Mouse (Mus musculus) left cerebral cortex, adult 8-10 months (tissue): ENCODE measurements around the gene Cotl1. TPM values are rescaled to one million over a fixed set of nuclear protein-coding genes. Genes with fewer than 3 reads are reported as not detected.

Experiments
- DNase-seq, 2 experiments: peaks; one replicate each; pipeline ENCODE4 v3.0.0; 2022; ENCODE audit warnings: low spot score in 2 of 2
- total RNA-seq, 4 experiments: library from RNA; stranded (reverse); gene quantifications; 2 replicates each; pipeline ENCODE4 v1.2.4; 2022

Cotl1 gene
- total RNA-seq, 4 experiments from 2014 or later: 52.1 to 105 (median 68.9) TPM

DNA sequence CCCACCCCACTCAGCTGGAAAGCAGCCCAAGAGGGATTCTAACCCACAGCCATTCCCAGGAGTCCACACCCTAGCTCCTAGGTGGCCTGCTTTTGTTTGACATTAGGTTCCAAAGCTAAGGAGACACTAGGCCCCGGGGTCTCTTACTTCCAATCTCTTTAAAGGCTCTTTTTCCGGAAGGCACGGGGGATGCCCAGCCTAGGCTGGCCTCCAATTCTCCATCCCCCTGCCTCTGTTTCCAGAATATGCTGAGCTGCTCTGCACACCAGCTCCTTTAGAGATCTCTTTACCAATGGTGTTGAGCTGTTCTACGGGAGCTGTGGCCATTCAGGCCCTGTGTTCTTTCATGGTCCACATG lies 1.4 kb downstream of the Cotl1 start:
- no peak for DNase-seq

- no peak for DNase-seq
These were observed 2.0 kb downstream of the Cotl1 start for GRCm38 (mm10) chr8:119838100-119838982.

DNA sequence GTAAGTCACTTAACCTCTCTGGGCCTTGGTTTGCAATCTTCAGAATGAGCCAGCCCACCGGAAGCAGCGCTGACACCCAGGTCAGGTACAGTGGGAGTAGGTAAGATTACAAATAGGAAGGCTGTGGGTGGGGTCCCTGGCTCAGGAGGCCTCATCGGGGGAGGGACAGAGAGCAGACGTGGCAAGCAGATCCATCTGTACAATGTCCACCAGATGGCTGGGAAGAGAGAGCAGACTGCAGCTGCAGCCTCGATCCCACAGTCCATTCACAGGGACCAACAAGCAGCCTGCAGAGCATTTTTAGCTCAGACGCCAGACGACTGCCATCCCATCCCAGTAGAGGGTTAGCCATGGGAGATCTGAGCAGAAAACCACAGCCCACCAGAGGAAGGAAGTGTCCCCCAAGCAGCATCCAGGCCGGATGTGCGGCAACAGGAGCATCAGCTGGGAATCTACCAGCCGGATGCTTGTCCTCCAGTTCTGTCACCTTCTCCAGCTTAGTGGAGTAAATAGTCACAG lies 2.7 kb downstream of the Cotl1 start:
- DNase-seq: no peak

DNA sequence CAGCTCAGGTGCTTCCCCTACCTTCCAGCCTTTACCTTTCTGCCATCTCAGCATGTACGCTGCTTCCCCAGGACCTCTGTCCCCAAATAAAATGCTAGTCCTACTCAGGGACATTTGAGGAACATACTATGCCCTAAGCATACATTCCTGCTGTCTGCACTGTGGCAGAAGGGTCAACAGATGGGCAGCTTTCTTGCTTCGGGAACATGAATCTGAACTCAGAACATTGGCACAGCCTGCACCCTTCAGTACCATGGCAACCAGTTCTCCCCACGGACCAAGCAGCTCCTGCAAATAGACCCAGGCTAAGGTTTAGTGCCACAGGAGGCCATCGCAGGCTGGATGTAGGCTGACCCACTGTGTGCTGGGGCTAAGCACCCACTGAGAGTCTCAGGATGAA lies 3.5 kb downstream of the Cotl1 start:
- no peak for DNase-seq

- no peak for DNase-seq
These were observed 5.1 kb downstream of the Cotl1 start for GRCm38 (mm10) chr8:119835270-119835669.

GRCm38 (mm10) chr8:119834676-119835075 lies 5.7 kb downstream of the Cotl1 start:
- DNase-seq: no peak

GRCm38 (mm10) chr8:119832931-119833330 lies 7.4 kb downstream of the Cotl1 start:
- DNase-seq: no peak

GRCm38 (mm10) chr8:119832101-119832617 lies 8.2 kb downstream of the Cotl1 start:
- DNase-seq: no peak

DNA sequence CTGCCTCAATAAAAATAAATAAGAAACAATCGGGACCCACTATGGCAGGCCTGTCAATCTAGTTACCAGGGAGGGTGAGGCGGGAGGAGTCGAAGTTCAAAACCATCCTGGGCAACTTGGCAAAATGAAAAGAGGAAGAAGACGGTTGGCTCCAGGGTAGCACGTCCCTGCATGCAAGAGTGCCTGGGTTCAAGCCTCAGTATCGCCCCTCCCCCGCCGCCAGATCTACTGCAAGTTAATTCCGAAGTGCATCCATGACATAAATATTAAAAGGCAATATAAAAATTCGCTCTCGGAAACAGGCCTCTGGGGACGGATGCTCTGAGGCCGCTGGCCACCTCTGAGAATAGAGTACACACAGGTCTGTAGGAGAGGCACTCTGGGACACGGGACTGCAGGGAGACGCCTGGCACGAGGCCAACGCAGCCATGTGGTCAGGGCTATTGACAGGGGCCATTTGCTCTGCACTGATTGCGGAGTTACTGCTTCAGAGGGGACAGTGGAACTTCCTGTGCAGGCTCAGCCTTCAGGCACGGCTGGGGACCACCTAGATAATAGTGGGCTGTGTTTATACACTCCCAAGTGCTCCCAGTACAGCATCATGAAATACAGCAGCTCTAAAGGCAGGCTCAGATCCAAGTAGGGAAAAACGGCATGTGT lies 8.9 kb downstream of the Cotl1 start:
- DNase-seq: no peak

DNA sequence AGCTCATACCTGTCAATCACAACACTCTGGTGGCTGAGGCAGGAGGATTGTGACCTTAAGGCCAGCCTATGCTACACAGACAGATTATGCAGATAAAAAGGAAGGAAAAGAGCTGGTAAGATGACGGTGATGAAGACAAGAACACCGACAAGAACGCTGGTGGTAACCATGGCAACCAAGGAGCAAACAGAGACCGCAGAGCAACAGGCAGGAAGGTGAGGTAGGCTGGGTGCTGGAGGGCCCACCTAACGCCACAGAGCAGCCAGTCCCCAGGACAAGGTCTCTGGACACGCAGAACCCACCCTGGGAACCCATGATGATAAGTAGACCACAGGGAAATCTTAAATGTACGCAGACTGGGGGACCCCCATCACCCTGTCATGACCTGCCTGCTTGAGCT lies 9.8 kb downstream of the Cotl1 start:
- no peak for DNase-seq

DNA sequence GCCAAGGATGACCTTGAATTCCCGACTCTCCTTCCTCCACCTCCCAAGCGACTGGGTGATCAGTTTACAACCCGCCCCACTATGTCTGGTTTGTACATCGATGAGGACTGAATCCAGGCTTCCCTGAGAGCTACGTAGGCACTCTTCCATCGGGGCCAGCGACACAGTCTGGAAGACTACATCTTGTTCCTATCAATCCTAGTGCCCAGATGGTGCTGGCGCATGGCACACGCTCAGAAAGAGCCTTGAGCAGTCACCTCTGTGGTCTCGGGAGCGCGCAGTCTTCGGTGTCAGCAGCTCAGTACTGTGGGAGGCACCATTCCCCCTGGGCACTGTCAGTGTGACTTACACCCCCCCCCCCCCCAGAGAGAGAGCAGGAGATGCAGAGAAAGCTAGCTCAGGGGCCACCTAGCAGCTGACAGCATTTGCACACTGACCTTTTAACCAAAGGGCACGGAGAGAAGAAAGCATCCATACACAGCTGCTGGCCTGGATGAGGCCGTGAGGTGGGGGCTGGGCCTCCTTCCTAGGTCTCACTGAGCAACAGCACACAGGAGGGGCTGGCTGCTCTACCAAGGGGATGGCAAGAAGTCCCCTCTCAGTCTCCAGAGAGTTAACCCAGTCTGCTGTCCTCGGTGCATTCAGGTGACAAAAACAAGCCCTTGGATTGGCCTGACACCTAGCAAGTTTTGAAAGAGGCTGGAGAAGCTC lies 10.3 kb downstream of the Cotl1 start:
- DNase-seq: no peak

- no peak for DNase-seq
These were observed 10.9 kb downstream of the Cotl1 start for GRCm38 (mm10) chr8:119829420-119829819.

- no peak for DNase-seq
These were observed 11.3 kb downstream of the Cotl1 start for GRCm38 (mm10) chr8:119829015-119829414.

DNA sequence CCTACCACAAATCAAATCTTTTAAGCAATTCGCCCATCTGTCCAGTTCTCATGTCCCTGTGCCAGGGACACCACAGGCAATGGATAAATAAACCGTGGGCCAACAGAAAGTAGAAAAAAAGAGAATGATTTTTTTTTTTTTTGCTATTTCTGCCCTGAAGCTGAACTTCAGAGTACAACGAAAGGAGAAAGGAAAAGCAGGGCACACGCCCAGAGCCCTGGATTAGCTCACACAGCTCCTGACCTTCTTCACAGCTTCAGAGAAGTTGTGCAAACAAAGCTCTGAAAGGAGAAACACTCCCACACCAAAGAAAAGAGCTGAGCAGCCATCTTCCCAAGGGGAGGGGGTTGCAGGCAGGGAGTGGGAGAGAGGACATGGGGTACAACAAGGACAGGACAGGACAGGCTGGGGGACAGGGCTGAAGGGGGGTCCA lies 12.6 kb downstream of the Cotl1 start:
- DNase-seq: no peak

- DNase-seq: no peak
These were observed 13.4 kb downstream of the Cotl1 start for GRCm38 (mm10) chr8:119826982-119827381.

DNA sequence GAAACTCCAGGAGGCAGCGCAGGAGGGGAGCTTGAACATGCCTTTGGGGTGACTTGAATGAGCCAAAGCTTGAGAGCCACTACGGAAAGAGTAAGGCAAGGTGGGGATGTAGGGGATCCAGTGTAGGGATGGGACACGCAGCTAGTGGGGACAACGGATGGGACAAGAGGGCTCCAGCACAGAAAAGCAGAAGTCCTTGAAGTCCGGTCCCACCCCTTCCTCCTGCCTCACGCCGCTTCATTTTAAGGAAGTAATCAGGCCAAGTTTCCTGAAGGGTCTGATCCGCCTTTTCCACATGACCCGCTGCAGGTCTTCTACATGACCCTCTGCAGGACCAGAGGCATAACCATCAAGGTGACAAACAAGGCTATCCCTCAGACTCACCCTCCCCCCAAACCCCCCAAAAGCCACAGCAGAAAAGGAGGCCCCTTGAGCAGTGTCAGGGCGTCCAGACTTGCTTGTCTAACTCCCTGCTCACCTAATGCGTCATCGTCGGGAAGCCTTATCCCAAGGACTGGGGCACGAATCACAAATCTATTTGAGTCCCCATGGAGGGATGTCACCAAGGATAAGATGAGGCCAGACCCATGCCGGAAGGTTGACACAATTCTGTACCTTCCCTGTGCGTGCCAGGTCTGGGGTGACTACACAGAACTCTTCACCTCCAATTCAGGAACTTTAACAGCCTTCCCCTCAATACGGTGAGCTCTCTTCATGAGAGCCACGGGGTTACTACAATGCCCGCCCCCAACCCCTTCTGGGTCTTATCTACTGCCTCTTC lies 14.2 kb downstream of the Cotl1 start:
- no peak for DNase-seq

DNA sequence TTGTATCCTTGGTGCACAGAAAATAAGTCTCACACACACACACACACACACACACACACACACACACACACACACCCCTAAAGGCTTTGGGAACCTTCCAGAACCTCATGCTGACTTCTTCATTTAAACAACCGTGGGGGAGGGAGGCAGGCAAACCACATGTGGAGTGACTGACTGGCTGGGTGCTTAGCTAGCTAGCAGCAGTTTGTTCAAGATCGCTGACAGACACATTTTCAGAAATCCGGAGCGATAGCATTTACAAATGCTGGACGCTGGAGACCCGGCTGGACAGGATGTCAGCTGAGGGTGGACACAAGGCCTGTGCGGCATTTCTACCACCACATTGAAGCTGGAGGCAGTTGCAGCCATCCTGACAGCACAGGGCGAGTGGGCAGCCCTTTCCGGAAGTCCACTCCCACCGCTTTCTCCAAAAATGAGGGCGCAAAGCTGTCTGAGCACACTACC lies 15.5 kb downstream of the Cotl1 start:
- DNase-seq: peak in 1 of 2 experiments; percentile 64

DNA sequence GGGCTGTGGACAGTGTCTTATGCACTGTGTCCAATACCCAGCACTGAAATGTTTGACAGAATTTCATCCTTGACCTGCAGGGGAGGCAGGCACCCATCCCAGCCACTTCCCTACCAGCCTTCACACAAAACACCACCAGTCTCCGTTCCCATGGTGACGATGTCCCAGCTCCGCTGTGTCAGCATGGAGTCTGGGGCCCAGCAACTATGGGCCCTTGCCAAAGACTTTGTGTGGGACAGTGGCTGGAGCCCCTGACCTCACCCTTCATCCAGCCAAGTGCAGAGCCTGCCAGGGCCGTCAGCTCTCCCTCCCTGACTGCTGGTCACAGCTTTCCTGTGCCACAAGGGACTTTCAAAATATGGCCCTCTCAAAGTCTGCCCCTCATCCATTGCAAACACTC lies 16.2 kb downstream of the Cotl1 start:
- DNase-seq: peak in 1 of 2 experiments; percentile 76

DNA sequence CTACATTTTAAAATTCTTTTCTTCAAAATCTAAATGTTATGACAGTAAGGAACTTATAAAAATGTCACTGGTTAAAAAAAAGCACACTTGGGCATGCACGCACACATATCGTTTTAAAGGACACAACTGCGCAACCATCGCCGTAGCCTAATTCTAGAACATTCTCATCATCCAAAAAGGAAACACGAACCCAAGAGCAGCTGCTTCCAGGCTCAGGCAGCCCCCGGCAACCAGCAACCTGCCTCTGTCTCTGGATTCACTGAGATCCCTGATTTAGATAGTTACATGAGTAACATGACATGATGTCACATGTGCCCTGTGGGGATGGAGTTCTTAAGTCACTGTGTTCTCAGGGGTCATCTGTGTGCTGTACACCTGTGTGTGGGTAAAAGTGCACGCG lies 17.1 kb downstream of the Cotl1 start:
- DNase-seq: no peak

DNA sequence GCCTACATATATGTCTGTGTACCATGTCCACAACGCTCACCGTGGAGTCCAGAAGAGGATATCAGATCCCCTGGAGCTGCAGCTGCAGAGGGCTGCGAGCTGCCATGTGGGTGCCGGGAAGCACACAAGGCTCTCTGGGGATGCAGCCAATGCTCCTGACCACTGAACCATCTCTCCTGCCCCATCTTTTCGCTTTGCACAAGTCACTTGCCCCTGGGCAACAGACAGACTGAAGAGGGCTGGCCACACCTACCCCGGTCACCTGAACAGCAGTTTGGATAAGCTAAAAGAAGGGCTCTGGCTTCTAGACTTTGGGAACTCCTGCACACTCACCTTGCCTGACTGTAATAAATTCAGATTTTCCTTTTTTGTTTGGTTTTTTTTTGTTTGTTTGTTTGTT lies 18.7 kb downstream of the Cotl1 start:
- DNase-seq: no peak

GRCm38 (mm10) chr8:119819976-119820375 lies 20.4 kb downstream of the Cotl1 start:
- DNase-seq: no peak
